Mouse (Mus musculus) kidney, postnatal 0 days (tissue): Measurements from ENCODE around the gene Sema4b. TPM values are rescaled to one million over a fixed set of nuclear protein-coding genes. Genes with fewer than 3 reads are reported as not detected.

Experiments used
- ATAC-seq: fragments of 200-750 bp; cut with Nextera tagmentation; replicated peaks from 2 replicates; pipeline ENCODE4 v1.8.0; 2017; ENCODE audit warnings: low read depth, moderate number of reproducible peaks, moderate TSS enrichment, moderate library complexity; ENCODE audit not compliant: low FRiP score
- DNase-seq: peaks from one replicate; pipeline ENCODE4 v3.0.0-alpha.2; 2016; ENCODE audit warnings: low spot score
- H3K27ac ChIP-seq: fragments of 300-500 bp; sonication (generic); 2 replicates; pipeline ENCODE4 v1.5.1; 2014; ENCODE audit warnings: mild to moderate bottlenecking
- H3K27me3 ChIP-seq: fragments of 300-500 bp; sonication (generic); 2 replicates; pipeline ENCODE4 v1.6.1; 2014; ENCODE audit warnings: low read length, mixed read lengths; ENCODE audit not compliant: insufficient read depth
- H3K36me3 ChIP-seq: fragments of 300-500 bp; sonication (generic); 2 replicates; pipeline ENCODE4 v1.6.1; 2014; ENCODE audit warnings: low read length, mixed read lengths; ENCODE audit not compliant: insufficient read depth
- H3K4me1 ChIP-seq: fragments of 300-500 bp; sonication (generic); replicated peaks from 2 replicates; pipeline ENCODE4 v1.6.1; 2014; ENCODE audit warnings: antibody characterized with exemption, low read length, mixed read lengths; ENCODE audit not compliant: insufficient read depth
- H3K4me2 ChIP-seq: fragments of 300-500 bp; sonication (generic); 2 replicates; pipeline ENCODE4 v1.6.1; 2014; ENCODE audit warnings: mild to moderate bottlenecking, low read length, moderate library complexity, mixed read lengths
- H3K4me3 ChIP-seq: fragments of 300-500 bp; sonication (generic); replicated peaks from 2 replicates; pipeline ENCODE4 v1.5.1; 2014; ENCODE audit warnings: low read depth, low read length
- H3K9ac ChIP-seq: fragments of 300-500 bp; sonication (generic); 2 replicates; pipeline ENCODE4 v1.6.1; 2014; ENCODE audit warnings: low read depth, low read length
- H3K9me3 ChIP-seq: fragments of 300-500 bp; sonication (generic); replicated peaks from 2 replicates; pipeline ENCODE4 v1.6.1; 2016; ENCODE audit warnings: low read length, inconsistent platforms, mixed read lengths
- CTCF ChIP-seq: IDR thresholded peaks from 2 replicates; pipeline ENCODE4 v1.5.1; 2016; ENCODE audit warnings: antibody characterized with exemption, low read depth, mild to moderate bottlenecking, moderate library complexity
- WGBS: fragments of 180-500 bp; shearing (Covaris S2); extraction: QIAGEN DNeasy Blood & Tissue Kit; methylation state at CpG from one replicate; pipeline ENCODE4 v1.1.7; 2014; 5-methylcytosine and 5-hydroxymethylcytosine counted together
- polyA plus RNA-seq: library from polyadenylated mRNA; unstranded; fragments of >200 nt; fragmentation: Nextera tagmentation; extraction: Ambion mirVana; gene quantifications from 2 replicates; pipeline ENCODE4 v1.2.1, GENCODE M21; 2015

Gene Sema4b
- polyA plus RNA-seq, 1 experiment from 2014 or later: 21.2 TPM

- H3K36me3 ChIP-seq: no peaks in the 10 kb centered on the region
- ATAC-seq (no peak), DNase-seq (peak; percentile 64)
- no peak for TF ChIP-seq CTCF
- no peaks in the 10 kb centered on the region for H3K9me3 ChIP-seq
- 43% methylated on average over 9 of the region's 9 CpGs for WGBS
- no peak overlapping the region for H3K9ac ChIP-seq
- H3K4me2 ChIP-seq: no peak overlapping the region
- no peak overlapping the region for H3K4me3 ChIP-seq
- no peaks in the 10 kb centered on the region for H3K27me3 ChIP-seq
- H3K4me1 ChIP-seq: no peaks in the 10 kb centered on the region
- no peak overlapping the region for H3K27ac ChIP-seq
These were observed 37.3 kb upstream of the Sema4b start for GRCm38 (mm10) chr7:80149356-80149755.

GRCm38 (mm10) chr7:80152152-80152551, 34.5 kb upstream of the Sema4b start:
- peak; percentile 62 for TF ChIP-seq CTCF
- DNase-seq (no peak), ATAC-seq (no peak)
- Histone ChIP-seq H3K9me3 (no peaks in the 10 kb centered on the region), H3K9ac (no peak overlapping the region), H3K27me3 (no peaks in the 10 kb centered on the region), H3K27ac (no peak overlapping the region), H3K4me1 (peaks cover 6% of the 10 kb centered on the region; the same call in 1 of the 2 replicates), H3K4me2 (no peak overlapping the region), H3K36me3 (no peaks in the 10 kb centered on the region), H3K4me3 (no peak overlapping the region)
- 72% methylated on average over 6 of the region's 6 CpGs for WGBS

- H3K4me1 ChIP-seq: peaks cover 6% of the 10 kb centered on the region; the same call in 1 of the 2 replicates
- H3K9ac ChIP-seq: no peak overlapping the region
- no peak overlapping the region for H3K27ac ChIP-seq
- DNase-seq (no peak), ATAC-seq (no peak)
- TF ChIP-seq CTCF: no peak
- 94% methylated on average over 8 of the region's 8 CpGs for WGBS
- H3K36me3 ChIP-seq: no peaks in the 10 kb centered on the region
- H3K4me2 ChIP-seq: no peak overlapping the region
- no peaks in the 10 kb centered on the region for H3K9me3 ChIP-seq
- H3K4me3 ChIP-seq: no peak overlapping the region
- H3K27me3 ChIP-seq: no peaks in the 10 kb centered on the region
These were observed 33.9 kb upstream of the Sema4b start for GRCm38 (mm10) chr7:80152756-80153155.

GRCm38 (mm10) chr7:80154689-80155088, 32.0 kb upstream of the Sema4b start:
- ATAC-seq: no peak

GRCm38 (mm10) chr7:80156711-80157227, 29.9 kb upstream of the Sema4b start:
- ATAC-seq (0 out of 2 replicates have a peak, but pooled peaks have one; percentile 16), DNase-seq (peak; percentile 79)
- Histone ChIP-seq H3K36me3 (no peaks in the 10 kb centered on the region), H3K4me3 (no peak overlapping the region), H3K4me1 (peaks cover 17% of the 10 kb centered on the region), H3K9me3 (no peaks in the 10 kb centered on the region), H3K9ac (no peak overlapping the region), H3K4me2 (no peak overlapping the region), H3K27me3 (no peaks in the 10 kb centered on the region), H3K27ac (0 out of 2 replicates have a peak overlapping the region, but pooled peaks have one; percentile 31)
- TF ChIP-seq CTCF: peak; percentile 76
- 33% methylated on average over 13 of the region's 13 CpGs for WGBS

More at GRCm38 (mm10) chr7:80154689-80155088, 32.0 kb upstream of the Sema4b start:
- TF ChIP-seq CTCF: no peak
- no peak overlapping the region for H3K4me3 ChIP-seq
- no peak for DNase-seq
- H3K36me3 ChIP-seq: no peaks in the 10 kb centered on the region
- no peaks in the 10 kb centered on the region for H3K27me3 ChIP-seq
- H3K9ac ChIP-seq: no peak overlapping the region
- no peak overlapping the region for H3K27ac ChIP-seq
- H3K9me3 ChIP-seq: no peaks in the 10 kb centered on the region
- 79% methylated on average over 3 of the region's 3 CpGs for WGBS
- H3K4me1 ChIP-seq: peaks cover 6% of the 10 kb centered on the region; the same call in 1 of the 2 replicates
- no peak overlapping the region for H3K4me2 ChIP-seq

- Histone ChIP-seq H3K27ac (no peak overlapping the region), H3K9ac (no peak overlapping the region), H3K36me3 (no peaks in the 10 kb centered on the region), H3K9me3 (no peaks in the 10 kb centered on the region), H3K4me2 (no peak overlapping the region), H3K4me3 (no peak overlapping the region), H3K4me1 (peaks cover 17% of the 10 kb centered on the region), H3K27me3 (no peaks in the 10 kb centered on the region)
- DNase-seq: no peak
- no peak for TF ChIP-seq CTCF
- no peak for ATAC-seq
- WGBS: 87% methylated on average over 8 of the region's 8 CpGs
These were observed 28.0 kb upstream of the Sema4b start for GRCm38 (mm10) chr7:80158496-80159268.
